Mouse (Mus musculus): ENCODE measurements around the gene Egflam. TPM values are rescaled to one million over a fixed set of nuclear protein-coding genes. Genes with fewer than 3 reads are reported as not detected.
A peak's percentile ranks its signal among the peaks of the same experiment; 100 is the strongest.

Egflam gene
- polyA plus RNA-seq, 1 experiment = 15.9 TPM

DNA sequence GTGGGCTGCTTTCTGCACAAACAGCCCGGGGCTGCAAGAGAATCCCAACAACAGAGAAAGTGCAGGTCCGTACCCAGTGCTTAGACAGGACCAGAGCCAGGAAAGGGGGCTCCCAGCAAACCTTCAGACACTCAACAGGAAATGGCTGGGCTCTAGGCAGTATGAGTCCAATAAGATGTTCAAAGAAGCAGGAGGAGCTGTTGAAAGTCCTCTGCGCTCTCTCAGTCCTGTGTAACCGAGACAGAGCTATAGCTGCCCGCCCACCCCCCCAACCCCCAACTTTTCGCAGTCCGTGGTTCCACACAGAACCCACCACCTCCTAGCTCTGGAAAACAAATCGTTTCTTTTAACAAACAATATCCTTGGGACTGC is 763 bp downstream of the Egflam start:
- Histone ChIP-seq H3K27ac (ENCODE audit: control insufficient read depth, insufficient read depth, low read depth, low read length) (no peak overlapping the region), H3K4me1 (ENCODE audit: control insufficient read depth, insufficient read depth, low read length) (peaks cover 6% of the 10 kb centered on the region; the same call in 1 of the 2 replicates), H3K36me3 (ENCODE audit: control insufficient read depth, insufficient read depth, low read length) (no peaks in the 10 kb centered on the region), H3K4me3 (ENCODE audit: control insufficient read depth, low read depth, low read length) (peak overlapping the region; percentile 66), H3K27me3 (ENCODE audit: control insufficient read depth, insufficient read depth, low read length) (no peaks in the 10 kb centered on the region)
- no peak for TF ChIP-seq CTCF (IDR thresholded peaks at IDR 0.05; ENCODE audit: control insufficient read depth, insufficient read depth, insufficient replicate concordance, low read depth, low read length)
- TF ChIP-seq POLR2A (IDR thresholded peaks at IDR 0.05; ENCODE audit: control insufficient read depth, low read depth, low read length) = no peak

DNA sequence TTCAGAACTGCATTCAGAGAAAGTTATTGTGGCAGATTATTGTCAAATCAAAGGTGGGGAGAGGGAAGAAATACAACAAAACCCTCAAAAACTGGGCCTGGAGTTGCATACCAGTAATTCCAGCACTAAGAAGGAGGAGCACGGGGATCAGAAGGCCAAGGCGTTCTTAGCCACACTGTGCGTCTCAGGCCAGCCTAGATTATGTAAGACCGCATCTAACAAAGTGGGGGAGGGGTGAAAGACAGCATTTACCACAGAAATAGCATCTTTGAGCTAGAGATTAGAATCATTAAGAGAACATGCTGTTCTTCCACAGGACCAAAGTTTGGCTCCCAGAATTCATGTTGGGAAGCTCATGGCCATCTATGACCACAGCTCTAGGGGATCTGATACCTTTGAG is 14.8 kb downstream of the Egflam start:
- Histone ChIP-seq H3K4me3 (ENCODE audit: control insufficient read depth, low read depth, low read length) (no peak overlapping the region), H3K4me1 (ENCODE audit: control insufficient read depth, insufficient read depth, low read length) (no peaks in the 10 kb centered on the region), H3K27ac (ENCODE audit: control insufficient read depth, insufficient read depth, low read depth, low read length) (peak overlapping the region; percentile 51; the same call in 1 of the 2 replicates), H3K27me3 (ENCODE audit: control insufficient read depth, insufficient read depth, low read length) (no peaks in the 10 kb centered on the region), H3K36me3 (ENCODE audit: control insufficient read depth, insufficient read depth, low read length) (no peaks in the 10 kb centered on the region)
- TF ChIP-seq CTCF (IDR thresholded peaks at IDR 0.05; ENCODE audit: control insufficient read depth, insufficient read depth, insufficient replicate concordance, low read depth, low read length) = no peak
- no peak for TF ChIP-seq POLR2A (IDR thresholded peaks at IDR 0.05; ENCODE audit: control insufficient read depth, low read depth, low read length)

DNA sequence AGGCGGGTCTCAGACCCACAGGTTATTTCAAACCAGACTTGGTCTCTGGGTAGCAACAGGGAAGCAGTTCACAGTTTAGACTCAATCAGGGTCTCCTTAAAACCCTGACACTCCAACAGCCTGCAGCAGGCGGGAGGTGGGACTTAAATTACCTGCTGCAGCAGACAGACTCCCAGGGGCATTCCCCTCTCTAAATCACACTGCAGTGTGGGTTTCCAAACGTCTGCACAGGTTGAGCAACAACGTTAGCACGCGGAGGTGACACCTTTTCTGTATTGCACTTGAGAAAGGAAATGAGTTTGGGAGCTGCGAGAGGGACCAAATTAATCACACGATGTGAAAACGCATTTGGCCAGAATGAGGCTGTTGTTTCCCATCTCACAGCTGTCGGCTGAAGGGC is 15.7 kb downstream of the Egflam start:
- Histone ChIP-seq H3K4me1 (ENCODE audit: control insufficient read depth, insufficient read depth, low read length) (no peaks in the 10 kb centered on the region), H3K36me3 (ENCODE audit: control insufficient read depth, insufficient read depth, low read length) (no peaks in the 10 kb centered on the region), H3K27ac (ENCODE audit: control insufficient read depth, insufficient read depth, low read depth, low read length) (no peak overlapping the region), H3K4me3 (ENCODE audit: control insufficient read depth, low read depth, low read length) (no peak overlapping the region), H3K27me3 (ENCODE audit: control insufficient read depth, insufficient read depth, low read length) (no peaks in the 10 kb centered on the region)
- TF ChIP-seq POLR2A (IDR thresholded peaks at IDR 0.05; ENCODE audit: control insufficient read depth, low read depth, low read length) (no peak), CTCF (IDR thresholded peaks at IDR 0.05; ENCODE audit: control insufficient read depth, insufficient read depth, insufficient replicate concordance, low read depth, low read length) (no peak)

DNA sequence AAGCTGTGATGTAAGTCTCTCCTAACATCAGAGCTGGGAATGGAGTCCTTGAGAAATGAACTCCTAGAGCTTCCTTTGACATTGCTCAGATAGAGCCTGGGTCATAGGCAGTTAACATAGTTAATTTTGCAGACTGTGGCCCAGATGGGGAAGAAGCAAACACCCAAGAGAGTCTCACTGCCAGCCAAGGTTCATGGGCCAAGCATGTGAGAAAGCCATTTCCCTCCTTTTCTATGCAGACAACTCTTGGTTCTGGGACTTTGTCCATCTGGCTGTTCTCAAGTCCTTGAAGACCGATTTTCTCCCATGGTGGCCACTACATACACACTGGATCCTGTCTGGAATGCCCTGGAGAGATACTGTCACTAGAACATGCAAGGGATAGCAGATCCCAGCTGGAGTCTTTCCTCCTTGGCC is 45.6 kb downstream of the Egflam start:
- no peaks in the 10 kb centered on the region for H3K36me3 ChIP-seq (ENCODE audit: control insufficient read depth, insufficient read depth, low read length)
- H3K4me3 ChIP-seq (ENCODE audit: control insufficient read depth, low read depth, low read length) = no peak overlapping the region
- TF ChIP-seq POLR2A (IDR thresholded peaks at IDR 0.05; ENCODE audit: control insufficient read depth, low read depth, low read length) (no peak), CTCF (IDR thresholded peaks at IDR 0.05; ENCODE audit: control insufficient read depth, insufficient read depth, insufficient replicate concordance, low read depth, low read length) (no peak)
- no peak overlapping the region for H3K27ac ChIP-seq (ENCODE audit: control insufficient read depth, insufficient read depth, low read depth, low read length)
- no peaks in the 10 kb centered on the region for H3K27me3 ChIP-seq (ENCODE audit: control insufficient read depth, insufficient read depth, low read length)
- no peaks in the 10 kb centered on the region for H3K4me1 ChIP-seq (ENCODE audit: control insufficient read depth, insufficient read depth, low read length)

DNA sequence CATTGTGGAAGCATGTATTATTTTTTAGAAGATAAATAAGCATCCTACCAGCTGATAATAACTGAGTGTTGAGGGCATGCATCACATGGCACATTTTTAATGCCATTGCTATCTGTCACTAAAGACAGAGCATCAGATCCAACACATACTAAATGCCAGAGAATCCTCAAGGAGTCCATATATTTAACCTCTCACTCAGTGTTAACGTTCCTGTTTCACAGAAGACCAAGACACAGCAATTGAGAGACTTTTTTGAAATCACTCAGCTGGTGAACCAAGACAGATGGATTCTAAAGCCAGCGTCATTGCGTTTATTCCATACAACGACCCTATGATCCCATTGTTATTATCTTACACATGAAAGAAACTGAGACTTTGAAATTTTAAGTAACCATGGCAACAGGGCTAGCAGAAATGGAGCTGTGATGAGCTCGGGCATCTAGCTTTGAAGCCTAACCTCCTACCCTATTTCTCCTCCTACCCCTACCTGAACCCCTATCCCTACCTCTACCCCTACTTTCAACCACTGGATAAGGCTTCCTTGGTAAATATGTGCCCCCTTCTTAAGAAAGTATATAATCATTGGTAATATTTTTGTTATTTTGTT is 57.4 kb downstream of the Egflam start:
- Histone ChIP-seq H3K27ac (ENCODE audit: control insufficient read depth, insufficient read depth, low read depth, low read length) (no peak overlapping the region), H3K4me1 (ENCODE audit: control insufficient read depth, insufficient read depth, low read length) (no peaks in the 10 kb centered on the region), H3K27me3 (ENCODE audit: control insufficient read depth, insufficient read depth, low read length) (no peaks in the 10 kb centered on the region), H3K4me3 (ENCODE audit: control insufficient read depth, low read depth, low read length) (no peak overlapping the region), H3K36me3 (ENCODE audit: control insufficient read depth, insufficient read depth, low read length) (no peaks in the 10 kb centered on the region)
- TF ChIP-seq CTCF (IDR thresholded peaks at IDR 0.05; ENCODE audit: control insufficient read depth, insufficient read depth, insufficient replicate concordance, low read depth, low read length) (no peak), POLR2A (IDR thresholded peaks at IDR 0.05; ENCODE audit: control insufficient read depth, low read depth, low read length) (no peak)

DNA sequence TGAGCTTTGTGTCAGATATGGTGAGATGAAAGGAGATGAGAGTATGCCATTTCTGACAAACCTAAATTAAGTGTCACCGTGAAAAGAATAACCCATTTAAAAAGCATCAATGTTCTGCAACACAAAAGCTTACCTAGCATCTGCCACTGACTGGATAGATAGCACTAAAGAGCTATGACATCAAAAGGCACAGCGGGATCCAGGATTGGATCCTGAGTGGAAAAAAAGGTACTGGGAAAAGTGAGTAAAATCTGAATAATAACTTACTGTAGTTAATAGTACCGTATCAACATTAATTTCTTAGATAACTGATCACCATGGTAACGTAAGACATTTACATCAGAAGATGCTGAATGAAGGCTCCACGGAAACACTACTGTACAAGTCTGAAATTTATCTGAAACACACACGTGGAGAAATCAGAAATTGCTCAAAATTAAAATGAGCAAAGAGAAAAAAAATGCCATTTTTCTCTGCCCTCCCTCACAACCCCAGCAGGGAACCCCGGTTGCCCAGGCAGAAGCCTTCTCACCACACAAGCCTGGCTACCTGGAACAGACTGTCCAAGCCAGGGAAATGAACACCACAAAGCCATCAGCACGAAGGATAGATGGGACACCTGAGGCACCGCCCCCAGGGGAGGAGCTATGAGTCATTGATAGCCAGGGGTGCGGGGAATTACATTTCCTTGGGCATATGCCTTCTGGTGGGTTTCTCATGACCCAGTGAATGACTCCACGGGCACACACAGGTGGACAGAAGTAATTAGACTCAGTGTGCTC is 63.5 kb downstream of the Egflam start:
- TF ChIP-seq CTCF (IDR thresholded peaks at IDR 0.05; ENCODE audit: control insufficient read depth, insufficient read depth, insufficient replicate concordance, low read depth, low read length) = no peak
- no peak for TF ChIP-seq POLR2A (IDR thresholded peaks at IDR 0.05; ENCODE audit: control insufficient read depth, low read depth, low read length)
- Histone ChIP-seq H3K27ac (ENCODE audit: control insufficient read depth, insufficient read depth, low read depth, low read length) (no peak overlapping the region), H3K4me1 (ENCODE audit: control insufficient read depth, insufficient read depth, low read length) (no peaks in the 10 kb centered on the region), H3K27me3 (ENCODE audit: control insufficient read depth, insufficient read depth, low read length) (no peaks in the 10 kb centered on the region), H3K36me3 (ENCODE audit: control insufficient read depth, insufficient read depth, low read length) (no peaks in the 10 kb centered on the region), H3K4me3 (ENCODE audit: control insufficient read depth, low read depth, low read length) (no peak overlapping the region)

DNA sequence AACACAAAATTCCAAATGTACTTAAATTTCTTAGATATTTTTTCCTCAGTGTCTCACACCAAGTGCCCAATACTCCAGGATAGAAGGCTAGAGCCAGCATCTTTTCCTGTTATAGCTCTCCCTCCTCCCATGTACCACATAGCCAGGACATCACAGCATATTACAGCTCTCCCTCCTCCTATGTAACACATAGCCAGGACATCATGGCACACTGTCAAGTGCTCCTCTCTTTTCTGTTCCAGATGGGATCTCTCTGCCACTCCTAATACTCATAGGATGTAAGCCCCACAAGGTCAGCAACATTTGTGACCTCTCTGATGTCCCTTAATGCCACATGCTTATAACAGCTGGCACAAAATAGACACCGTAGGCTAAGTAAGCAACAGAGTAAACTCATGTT is 65.3 kb downstream of the Egflam start:
- Histone ChIP-seq H3K27ac (ENCODE audit: control insufficient read depth, insufficient read depth, low read depth, low read length) (no peak overlapping the region), H3K27me3 (ENCODE audit: control insufficient read depth, insufficient read depth, low read length) (no peaks in the 10 kb centered on the region), H3K4me3 (ENCODE audit: control insufficient read depth, low read depth, low read length) (no peak overlapping the region), H3K36me3 (ENCODE audit: control insufficient read depth, insufficient read depth, low read length) (no peaks in the 10 kb centered on the region), H3K4me1 (ENCODE audit: control insufficient read depth, insufficient read depth, low read length) (no peaks in the 10 kb centered on the region)
- TF ChIP-seq CTCF (IDR thresholded peaks at IDR 0.05; ENCODE audit: control insufficient read depth, insufficient read depth, insufficient replicate concordance, low read depth, low read length) (no peak), POLR2A (IDR thresholded peaks at IDR 0.05; ENCODE audit: control insufficient read depth, low read depth, low read length) (no peak)

Data from testis, adult 2 months (tissue).